Mouse (Mus musculus) C2C12 (cell line): ENCODE measurements around the gene 3110082I17Rik.

Experiments
- CEBPB ChIP-seq: IDR thresholded peaks from one replicate; pipeline ENCODE4 v1.6.1; 2011; ENCODE audit warnings: low read depth, mild to moderate bottlenecking, control low read depth, moderate library complexity
- CTCF ChIP-seq: IDR thresholded peaks from one replicate; pipeline ENCODE4 v1.5.1; 2011; ENCODE audit not compliant: control insufficient read depth, insufficient read depth, insufficient read length

- TF ChIP-seq CTCF, result peak; percentile 87
- TF ChIP-seq CEBPB, result no peak
Measured at GRCm38 (mm10) chr5:139344021-139344686, 116.2 kb downstream of the 3110082I17Rik start.
